Mouse (Mus musculus) hindbrain, embryonic 15.5 days (tissue): ENCODE measurements around the gene Snrnp27. TPM values are rescaled to one million over a fixed set of nuclear protein-coding genes. Genes with fewer than 3 reads are reported as not detected.

Source experiments
- ATAC-seq: fragments of 200-750 bp; cut with Nextera tagmentation; 2 replicates; pipeline ENCODE4 v1.8.0; 2017; ENCODE audit warnings: low read depth, moderate number of reproducible peaks, moderate TSS enrichment; ENCODE audit not compliant: low FRiP score
- H3K27ac ChIP-seq: fragments of 300-500 bp; sonication (generic); replicated peaks from 2 replicates; pipeline ENCODE4 v1.5.1; 2015; ENCODE audit warnings: mild to moderate bottlenecking, inconsistent platforms
- H3K27me3 ChIP-seq: fragments of 300-500 bp; sonication (generic); 2 replicates; pipeline ENCODE4 v1.6.1; 2015; ENCODE audit warnings: control low read depth, inconsistent platforms
- H3K36me3 ChIP-seq: fragments of 300-500 bp; sonication (generic); 2 replicates; pipeline ENCODE4 v1.6.1; 2015; ENCODE audit warnings: control low read depth, inconsistent platforms
- H3K4me1 ChIP-seq: fragments of 300-500 bp; sonication (generic); replicated peaks from 2 replicates; pipeline ENCODE4 v1.6.1; 2015; ENCODE audit warnings: control low read depth, inconsistent platforms
- H3K4me2 ChIP-seq: fragments of 300-500 bp; sonication (generic); 2 replicates; pipeline ENCODE4 v1.6.1; 2015; ENCODE audit warnings: moderate library complexity, mild to moderate bottlenecking, inconsistent platforms
- H3K4me3 ChIP-seq: fragments of 300-500 bp; sonication (generic); 2 replicates; pipeline ENCODE4 v1.5.1; 2015; ENCODE audit warnings: mild to moderate bottlenecking, inconsistent platforms
- H3K9ac ChIP-seq: fragments of 300-500 bp; sonication (generic); 2 replicates; pipeline ENCODE4 v1.6.1; 2015; ENCODE audit warnings: inconsistent platforms
- H3K9me3 ChIP-seq: fragments of 300-500 bp; sonication (generic); 2 replicates; pipeline ENCODE4 v1.6.1; 2016; ENCODE audit warnings: control low read depth, inconsistent platforms
- WGBS: fragments of 180-500 bp; shearing (Covaris S2); methylation state at CpG from one replicate; pipeline ENCODE4 v1.1.7; 2015; 5-methylcytosine and 5-hydroxymethylcytosine counted together
- polyA plus RNA-seq: library from polyadenylated mRNA; unstranded; fragments of >200 nt; fragmentation: Nextera tagmentation; extraction: Ambion mirVana; gene quantifications from 2 replicates; pipeline ENCODE4 v1.2.1, GENCODE M21; 2015

Snrnp27 gene
- polyA plus RNA-seq, 1 experiment from 2014 or later = 84.6 TPM

- Histone ChIP-seq H3K4me2 (no peak overlapping the region), H3K4me1 (peaks cover 13% of the 10 kb centered on the region), H3K27me3 (no peaks in the 10 kb centered on the region), H3K9ac (no peak overlapping the region), H3K9me3 (no peaks in the 10 kb centered on the region), H3K27ac (no peak overlapping the region), H3K36me3 (peaks cover 32% of the 10 kb centered on the region), H3K4me3 (no peak overlapping the region)
- no peak for ATAC-seq
- WGBS = 71% methylated on average over 1 of the region's 1 CpGs
Measured at GRCm38 (mm10) chr6:86686971-86687370, 2.6 kb upstream of the Snrnp27 start.

GRCm38 (mm10) chr6:86684655-86685011 is 311 bp upstream of the Snrnp27 start:
- H3K4me1 ChIP-seq = peaks cover 13% of the 10 kb centered on the region
- H3K4me2 ChIP-seq = peak overlapping the region; percentile 77
- H3K9ac ChIP-seq = peak overlapping the region; percentile 37; the same call in 1 of the 2 replicates
- 38% methylated on average over 12 of the region's 12 CpGs for WGBS
- no peak for ATAC-seq
- peak overlapping the region; percentile 90 for H3K4me3 ChIP-seq
- H3K27ac ChIP-seq = 0 out of 2 replicates have a peak overlapping the region, but pooled peaks have one; percentile 45
- H3K36me3 ChIP-seq = peaks cover 36% of the 10 kb centered on the region
- H3K27me3 ChIP-seq = no peaks in the 10 kb centered on the region
- no peaks in the 10 kb centered on the region for H3K9me3 ChIP-seq

GRCm38 (mm10) chr6:86681289-86681688 is 3.0 kb downstream of the Snrnp27 start:
- no peak for ATAC-seq
- H3K4me2 ChIP-seq = no peak overlapping the region
- no peak overlapping the region for H3K4me3 ChIP-seq
- peaks cover 61% of the 10 kb centered on the region for H3K36me3 ChIP-seq
- H3K9me3 ChIP-seq = no peaks in the 10 kb centered on the region
- WGBS = 90% methylated on average over 3 of the region's 3 CpGs
- peaks cover 13% of the 10 kb centered on the region for H3K4me1 ChIP-seq
- no peak overlapping the region for H3K9ac ChIP-seq
- H3K27me3 ChIP-seq = no peaks in the 10 kb centered on the region
- no peak overlapping the region for H3K27ac ChIP-seq

- no peak for ATAC-seq
- peaks cover 88% of the 10 kb centered on the region for H3K36me3 ChIP-seq
- WGBS = 78% methylated on average over 6 of the region's 6 CpGs
Measured at GRCm38 (mm10) chr6:86678341-86678740, 6.0 kb downstream of the Snrnp27 start.

GRCm38 (mm10) chr6:86670873-86671272 is 13.4 kb downstream of the Snrnp27 start:
- no peaks in the 10 kb centered on the region for H3K27me3 ChIP-seq
- 20% methylated on average over 2 of the region's 2 CpGs for WGBS
- no peak for ATAC-seq
- H3K4me1 ChIP-seq = peaks cover 30% of the 10 kb centered on the region
- H3K27ac ChIP-seq = peak overlapping the region; percentile 62; the same call in 1 of the 2 replicates
- H3K9ac ChIP-seq = no peak overlapping the region
- H3K4me2 ChIP-seq = no peak overlapping the region
- no peak overlapping the region for H3K4me3 ChIP-seq
- no peaks in the 10 kb centered on the region for H3K9me3 ChIP-seq
- peaks cover 38% of the 10 kb centered on the region for H3K36me3 ChIP-seq

More at GRCm38 (mm10) chr6:86678341-86678740, 6.0 kb downstream of the Snrnp27 start:
- Histone ChIP-seq H3K4me1 (peaks cover 2% of the 10 kb centered on the region), H3K4me3 (no peak overlapping the region), H3K27ac (no peak overlapping the region), H3K27me3 (no peaks in the 10 kb centered on the region), H3K9me3 (no peaks in the 10 kb centered on the region), H3K4me2 (no peak overlapping the region), H3K9ac (no peak overlapping the region)

- H3K9me3 ChIP-seq = no peaks in the 10 kb centered on the region
- peak overlapping the region; percentile 63 for H3K27ac ChIP-seq
Measured at GRCm38 (mm10) chr6:86669240-86669727, 15.0 kb downstream of the Snrnp27 start.

GRCm38 (mm10) chr6:86668580-86669239 is 15.6 kb downstream of the Snrnp27 start, which contains the start of gene Mxd1:
Gene Mxd1, minus strand, starts transcription at chr6:86669161.
- ATAC-seq = no peak; the same call in 1 of the 2 replicates
- H3K4me2 ChIP-seq = peak within 1 kb of the TSS; percentile 64
- peaks cover 30% of the 10 kb centered on the region for H3K4me1 ChIP-seq
- peak within 1 kb of the TSS; percentile 87 for H3K4me3 ChIP-seq
- H3K9me3 ChIP-seq = no peaks in the 10 kb centered on the region
- no peaks in the 10 kb centered on the region for H3K27me3 ChIP-seq
- H3K27ac ChIP-seq = peak within 1 kb of the TSS; percentile 63
- H3K36me3 ChIP-seq = peaks cover 25% of the 10 kb centered on the region
- H3K9ac ChIP-seq = peak within 1 kb of the TSS; percentile 68
- under 1% methylated on average over 46 of the region's 76 CpGs for WGBS

More at GRCm38 (mm10) chr6:86669240-86669727, 15.0 kb downstream of the Snrnp27 start:
- Histone ChIP-seq H3K36me3 (peaks cover 29% of the 10 kb centered on the region), H3K4me3 (peak overlapping the region; percentile 87), H3K27me3 (no peaks in the 10 kb centered on the region), H3K9ac (peak overlapping the region; percentile 37; the same call in 1 of the 2 replicates), H3K4me2 (peak overlapping the region; percentile 64), H3K4me1 (peaks cover 30% of the 10 kb centered on the region)
- under 1% methylated on average over 25 of the region's 37 CpGs for WGBS
- ATAC-seq = peak; percentile 100

GRCm38 (mm10) chr6:86667061-86667460 is 17.3 kb downstream of the Snrnp27 start:
- ATAC-seq = no peak
- Histone ChIP-seq H3K9me3 (no peaks in the 10 kb centered on the region), H3K36me3 (peaks cover 14% of the 10 kb centered on the region), H3K4me2 (peak overlapping the region; percentile 64), H3K27ac (no peak overlapping the region), H3K4me3 (no peak overlapping the region), H3K27me3 (no peaks in the 10 kb centered on the region), H3K4me1 (peaks cover 30% of the 10 kb centered on the region), H3K9ac (no peak overlapping the region)
- WGBS = 94% methylated on average over 10 of the region's 10 CpGs

- H3K27ac ChIP-seq = no peak overlapping the region
- no peaks in the 10 kb centered on the region for H3K27me3 ChIP-seq
- peaks cover 30% of the 10 kb centered on the region for H3K4me1 ChIP-seq
- H3K36me3 ChIP-seq = peaks cover 21% of the 10 kb centered on the region
- H3K4me3 ChIP-seq = no peak overlapping the region
- no peaks in the 10 kb centered on the region for H3K9me3 ChIP-seq
- no peak overlapping the region for H3K9ac ChIP-seq
- no peak for ATAC-seq
- H3K4me2 ChIP-seq = no peak overlapping the region
- 86% methylated on average over 17 of the region's 17 CpGs for WGBS
Measured at GRCm38 (mm10) chr6:86665560-86666307, 18.6 kb downstream of the Snrnp27 start.

- H3K9ac ChIP-seq = no peak overlapping the region
- no peaks in the 10 kb centered on the region for H3K9me3 ChIP-seq
- peaks cover 26% of the 10 kb centered on the region for H3K36me3 ChIP-seq
- no peak overlapping the region for H3K4me3 ChIP-seq
- H3K4me2 ChIP-seq = no peak overlapping the region
- WGBS = 87% methylated on average over 5 of the region's 5 CpGs
- H3K4me1 ChIP-seq = peaks cover 29% of the 10 kb centered on the region
- no peaks in the 10 kb centered on the region for H3K27me3 ChIP-seq
- no peak for ATAC-seq
- no peak overlapping the region for H3K27ac ChIP-seq
Measured at GRCm38 (mm10) chr6:86665076-86665475, 19.2 kb downstream of the Snrnp27 start.

GRCm38 (mm10) chr6:86660161-86660877 is 24.0 kb downstream of the Snrnp27 start:
- no peak overlapping the region for H3K4me2 ChIP-seq
- no peak for ATAC-seq
- WGBS = 76% methylated on average over 9 of the region's 9 CpGs

More at GRCm38 (mm10) chr6:86660161-86660877, 24.0 kb downstream of the Snrnp27 start:
- Histone ChIP-seq H3K27ac (no peak overlapping the region), H3K27me3 (no peaks in the 10 kb centered on the region), H3K4me3 (no peak overlapping the region), H3K4me1 (no peaks in the 10 kb centered on the region), H3K36me3 (peaks cover 48% of the 10 kb centered on the region), H3K9me3 (no peaks in the 10 kb centered on the region), H3K9ac (no peak overlapping the region)
